Mouse (Mus musculus) kidney, adult 18-20 months (tissue): ENCODE data around the gene Topbp1.
"Not testable (repeated sequence)": the region's sequence is repeated elsewhere in the genome, so short reads cannot be mapped to it uniquely, and the experiment has no call there.

ENCODE experiments used
- DNase-seq: peaks from one replicate; pipeline ENCODE4 v3.0.0; 2021

Topbp1 gene

GRCm38 (mm10) chr9:103353500-103354260 is 48.7 kb downstream of the Topbp1 start:
- not testable (repeated sequence) for DNase-seq

DNA sequence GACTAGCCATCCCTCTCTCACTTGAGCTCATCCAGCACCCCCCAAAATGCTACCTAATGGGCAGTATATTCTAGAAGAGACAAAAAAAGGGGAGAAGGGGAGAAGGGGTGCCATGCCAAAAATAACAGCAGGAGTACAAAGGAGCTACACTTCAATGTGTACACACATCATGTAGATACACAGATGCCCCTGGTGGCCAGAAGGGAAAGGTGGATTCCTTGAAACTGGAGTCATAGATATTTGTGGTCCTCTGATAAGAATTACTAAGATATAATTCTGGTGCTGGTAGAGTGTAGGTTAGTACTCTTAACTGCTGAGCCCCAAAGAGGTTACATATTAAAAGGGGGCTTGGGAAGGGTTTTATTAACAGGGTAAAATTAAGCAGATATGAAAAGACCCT is 52.9 kb downstream of the Topbp1 start:
- no peak for DNase-seq

DNA sequence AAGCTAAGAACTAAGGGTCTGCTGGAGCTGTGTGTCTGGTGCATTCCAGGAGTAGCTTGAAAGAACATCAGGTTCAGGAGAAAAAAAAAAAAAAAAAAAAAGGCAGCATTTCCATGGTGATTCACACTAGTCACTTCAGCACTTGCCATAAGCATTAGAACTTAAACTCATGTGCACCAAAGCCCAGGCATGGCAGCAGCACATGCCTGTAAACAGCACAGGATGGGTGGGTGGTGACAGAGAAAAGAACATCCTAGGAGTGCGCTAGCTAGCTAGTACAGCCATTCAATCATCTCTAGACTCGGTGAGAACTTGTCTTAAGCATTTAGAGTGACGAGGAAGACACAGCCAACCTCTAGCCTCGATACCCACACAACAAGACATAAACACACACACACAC is 53.5 kb downstream of the Topbp1 start:
- no peak for DNase-seq

DNA sequence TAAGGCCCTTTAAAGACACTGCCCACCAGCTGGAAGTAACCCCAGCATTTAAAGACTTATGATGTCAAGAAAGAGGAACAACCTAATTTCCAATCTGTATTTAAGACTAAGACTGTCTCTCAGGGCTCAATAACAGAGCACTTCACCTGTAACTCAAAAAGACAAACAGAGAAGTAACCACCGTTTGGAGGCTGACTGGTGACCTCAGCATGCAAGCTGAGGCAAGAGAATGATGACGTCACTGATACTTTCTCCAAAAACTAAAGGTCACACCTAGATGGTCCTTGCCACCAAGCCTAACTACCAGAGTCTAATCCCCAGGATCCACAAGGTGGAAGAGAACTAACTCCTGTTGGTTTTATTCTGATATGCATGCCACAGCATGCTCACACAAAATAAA is 55.6 kb downstream of the Topbp1 start:
- no peak for DNase-seq

DNA sequence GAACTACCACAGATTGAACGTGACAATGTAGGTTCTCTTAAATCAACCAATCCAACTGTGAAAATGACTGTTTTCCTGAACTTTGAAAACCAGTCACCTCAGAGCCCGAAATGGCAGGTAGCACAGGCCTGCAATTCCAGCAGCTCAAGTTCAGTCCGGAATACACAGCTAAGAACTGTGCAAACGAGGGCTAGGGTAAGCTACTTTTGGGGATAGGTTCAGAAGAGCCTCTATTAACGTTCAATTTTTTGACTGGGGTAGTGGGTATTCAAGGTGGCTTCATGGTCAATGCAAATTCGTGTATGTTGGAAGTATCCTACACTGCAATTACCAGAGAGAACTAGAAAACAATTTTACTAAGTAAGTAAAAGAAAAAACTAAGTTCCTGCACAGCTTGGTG is 58.1 kb downstream of the Topbp1 start:
- DNase-seq = no peak

DNA sequence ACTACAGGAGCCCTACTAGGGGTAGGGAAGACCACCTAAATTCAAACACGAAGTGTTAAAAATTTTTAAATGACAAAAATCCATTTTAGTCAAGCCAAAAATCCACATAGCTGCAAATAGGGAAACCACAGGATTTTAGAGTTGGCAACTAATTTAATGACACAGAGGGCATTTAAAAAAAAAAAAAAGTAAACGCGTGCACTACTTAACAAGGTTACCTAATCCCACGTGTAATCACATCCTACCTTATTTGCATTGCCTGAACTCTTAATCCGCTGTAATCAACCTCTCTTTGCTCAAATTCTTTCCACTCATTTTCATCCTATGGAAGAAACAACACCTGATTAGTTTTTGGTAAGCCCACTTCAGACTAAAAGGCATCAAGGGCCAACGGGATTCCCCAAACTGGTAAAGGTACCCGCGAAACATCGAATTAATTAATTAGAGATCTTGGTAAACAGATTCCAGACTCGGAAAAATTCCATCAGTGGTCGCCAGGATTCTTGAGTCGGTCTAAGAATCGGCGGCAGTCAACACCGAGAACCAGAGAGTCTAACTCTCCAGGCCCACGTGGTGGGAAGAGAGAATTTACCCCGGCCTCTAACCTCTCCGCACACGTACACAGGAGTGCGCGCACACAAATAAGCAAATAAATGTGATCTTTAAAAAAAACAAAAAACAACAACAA is 58.9 kb downstream of the Topbp1 start:
- DNase-seq = peak; percentile 30

DNA sequence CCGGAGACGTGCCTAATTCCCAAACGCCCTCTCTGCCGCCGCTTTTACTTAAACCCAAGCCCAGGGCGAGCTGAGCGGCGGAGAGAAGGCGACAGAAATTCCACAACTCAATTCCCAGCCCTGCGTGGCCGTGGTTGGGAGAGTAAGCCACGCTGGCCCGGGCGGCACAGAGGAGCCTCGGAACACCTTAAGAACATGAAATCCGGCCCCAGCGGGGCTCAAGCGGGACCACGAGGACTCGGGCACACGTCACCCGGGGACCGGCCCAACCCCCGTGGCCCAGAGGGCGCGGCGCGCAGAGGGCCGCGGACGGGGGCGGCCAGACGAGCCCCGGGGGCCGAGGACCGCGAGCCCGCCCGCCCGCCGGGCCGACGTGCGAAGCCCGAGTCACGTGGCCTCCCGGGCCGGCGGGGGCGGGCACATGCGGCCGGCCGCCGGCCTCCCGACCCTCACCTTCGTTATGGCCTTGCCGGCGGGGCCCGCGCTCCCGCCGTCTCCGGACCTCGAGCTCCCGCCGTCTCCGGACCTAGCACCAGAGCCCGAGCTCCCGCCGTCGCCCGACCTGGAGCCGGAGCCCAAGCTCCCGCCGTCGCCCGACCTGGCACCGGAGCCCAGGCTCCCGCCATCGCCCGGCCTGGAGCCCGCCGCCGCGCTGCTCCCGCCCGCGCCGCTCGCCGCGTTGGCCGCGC is 59.7 kb downstream of the Topbp1 start:
- peak; percentile 82 for DNase-seq

- DNase-seq = peak; percentile 99
These were observed 60.6 kb downstream of the Topbp1 start, which contains the start of gene Cdv3 for GRCm38 (mm10) chr9:103365290-103366247. Gene Cdv3, minus strand, starts transcription at chr9:103365840.

- no peak for DNase-seq
These were observed 61.3 kb downstream of the Topbp1 start for GRCm38 (mm10) chr9:103366356-103366755.

- no peak for DNase-seq
These were observed 64.9 kb downstream of the Topbp1 start for GRCm38 (mm10) chr9:103369951-103370350.

GRCm38 (mm10) chr9:103372271-103373010 is 67.4 kb downstream of the Topbp1 start:
- no peak for DNase-seq

DNA sequence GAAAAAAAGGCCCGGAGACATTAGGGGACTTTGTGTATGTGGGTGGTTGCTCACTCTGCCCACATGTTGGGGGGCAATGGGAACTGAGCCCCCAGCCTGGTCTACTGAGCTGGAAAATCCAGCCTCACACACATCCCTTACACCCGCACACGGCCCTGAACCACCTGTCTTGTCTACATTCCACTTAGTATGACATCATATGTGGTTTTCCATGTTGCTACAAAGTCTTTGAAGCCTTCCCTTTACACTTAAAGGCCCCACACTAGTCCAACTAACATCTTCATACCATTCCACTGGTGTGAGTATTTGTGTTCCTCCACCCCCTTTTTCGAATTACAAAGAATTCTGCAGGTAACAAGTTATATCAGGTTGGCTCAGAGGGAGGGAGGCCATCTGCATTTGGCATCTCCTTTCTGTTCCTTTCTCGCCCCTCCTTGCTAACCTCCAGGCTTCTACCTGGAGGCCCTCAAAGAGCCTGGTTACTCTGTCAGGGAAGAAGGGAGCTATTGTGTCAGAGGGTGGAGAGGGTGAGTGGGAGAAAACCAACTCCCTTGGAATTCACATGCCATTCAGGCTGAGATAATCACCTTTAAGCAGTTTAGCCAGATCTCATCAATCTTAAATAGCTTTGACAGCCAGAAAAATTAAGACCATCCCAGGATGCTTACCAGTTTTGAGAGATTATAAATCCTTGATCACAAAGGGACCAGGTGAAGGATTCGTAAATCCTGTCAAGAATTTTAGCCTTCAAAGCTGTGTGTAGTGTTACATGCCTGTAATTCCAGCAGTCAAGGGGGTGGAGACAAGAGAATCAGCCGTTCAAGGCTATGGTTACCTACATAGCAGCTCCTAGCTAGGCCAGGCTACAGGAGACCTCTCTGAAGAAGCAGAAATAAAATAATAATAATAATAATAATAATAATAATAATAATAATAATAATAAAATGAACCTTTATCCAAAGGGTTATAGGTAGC is 71.6 kb downstream of the Topbp1 start:
- DNase-seq = no peak

- DNase-seq = no peak
These were observed 73.7 kb downstream of the Topbp1 start for GRCm38 (mm10) chr9:103378686-103379085.

- no peak for DNase-seq
These were observed 74.2 kb downstream of the Topbp1 start for GRCm38 (mm10) chr9:103379199-103379598.

DNA sequence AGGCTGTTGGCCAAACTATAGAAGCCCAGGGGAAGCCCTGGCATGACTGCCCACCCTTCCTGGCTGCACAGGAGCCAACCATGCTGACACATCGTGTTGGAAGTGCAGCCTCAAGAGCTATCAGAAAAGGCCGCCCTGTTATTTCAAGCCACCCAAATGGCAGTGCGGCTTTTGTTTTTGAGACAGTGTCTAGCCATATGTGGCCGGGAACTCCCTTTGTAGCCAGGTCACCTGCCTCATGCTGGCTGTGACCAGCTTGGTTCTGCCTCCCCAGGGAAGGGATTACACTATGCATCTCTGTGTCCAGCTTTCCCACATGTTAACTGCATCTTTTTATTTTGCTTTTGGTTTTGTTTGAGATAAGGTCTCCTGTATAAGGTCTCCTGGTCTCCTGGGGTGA is 75.6 kb downstream of the Topbp1 start:
- DNase-seq = no peak

- DNase-seq = no peak
These were observed 78.0 kb downstream of the Topbp1 start for GRCm38 (mm10) chr9:103382989-103383388.

DNA sequence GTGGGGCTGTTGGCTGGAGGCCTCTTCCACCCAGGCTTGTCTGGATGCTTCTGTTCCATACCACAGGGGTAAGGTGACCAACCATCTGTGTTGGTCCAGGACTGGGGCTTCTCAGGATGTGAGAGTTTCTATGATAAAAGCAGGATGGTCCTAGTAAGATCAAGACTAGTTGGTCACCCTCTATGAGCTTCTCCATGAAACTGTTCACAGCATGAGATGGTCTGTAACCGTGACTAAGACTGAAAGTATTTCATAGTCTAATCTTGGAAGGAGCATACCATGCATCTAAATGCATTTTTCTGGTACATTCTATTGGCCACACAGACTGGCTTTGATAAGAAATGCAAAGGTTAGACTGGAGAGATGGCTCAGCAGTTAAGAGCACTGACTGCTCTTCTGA is 78.6 kb downstream of the Topbp1 start:
- no peak for DNase-seq

GRCm38 (mm10) chr9:103384141-103384796 is 79.3 kb downstream of the Topbp1 start:
- no peak for DNase-seq

- no peak for DNase-seq
These were observed 80.6 kb downstream of the Topbp1 start for GRCm38 (mm10) chr9:103385600-103385999.

DNA sequence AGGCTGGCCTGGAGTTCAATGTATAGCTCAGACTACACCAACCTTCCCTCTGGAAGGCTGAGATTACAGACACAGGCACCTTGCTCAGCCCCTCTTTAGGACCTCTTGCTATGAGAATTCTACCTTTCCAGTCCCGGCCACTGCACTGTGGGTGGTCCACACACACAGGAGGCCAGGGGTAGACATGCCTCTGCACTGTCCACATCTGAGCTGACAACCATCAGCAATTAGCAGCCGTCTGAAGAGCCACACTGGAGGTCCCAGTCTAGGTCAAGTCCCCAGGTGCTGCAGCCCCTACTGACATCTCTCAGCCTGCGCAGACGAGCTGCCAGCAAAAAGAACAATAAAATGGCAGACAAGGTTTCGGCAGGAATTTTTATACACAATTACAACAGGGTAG is 81.6 kb downstream of the Topbp1 start:
- DNase-seq = no peak
